Mouse (Mus musculus): ENCODE data around the gene Cfap36. TPM values are rescaled to one million over a fixed set of nuclear protein-coding genes. Genes with fewer than 3 reads are reported as not detected.

The Cfap36 gene
- 26.9 and 28.2 TPM in 2 replicates for polyA plus RNA-seq (2015; fragmentation: Nextera tagmentation; extraction: Ambion mirVana)

- TF ChIP-seq CTCF (IDR thresholded peaks at IDR 0.05; ENCODE audit: low read depth): no peak
- H3K27ac ChIP-seq (ENCODE audit: low read depth, low read length): no peak within 1 kb of the TSS
- H3K9me3 ChIP-seq (ENCODE audit: control insufficient read depth): no peaks in the 10 kb centered on the region
- peak; percentile 100 for ATAC-seq
- H3K36me3 ChIP-seq (ENCODE audit: control insufficient read depth, insufficient read depth): 0 out of 2 replicates have a peak, but pooled peaks cover 7% of the 10 kb centered on the region
- H3K4me1 ChIP-seq (replicated peaks; ENCODE audit: control insufficient read depth, insufficient read depth, low read length): no peaks in the 10 kb centered on the region; the same call in 1 of the 2 replicates
- H3K9ac ChIP-seq (ENCODE audit: low read depth, low read length): peak within 1 kb of the TSS; percentile 54
- peak within 1 kb of the TSS; percentile 82 for H3K4me3 ChIP-seq (ENCODE audit: low read depth, low read length)
- under 1% methylated on average over 53 of the region's 53 CpGs for WGBS
- H3K4me2 ChIP-seq (replicated peaks; ENCODE audit: low read depth): peak within 1 kb of the TSS; percentile 80
- H3K27me3 ChIP-seq (replicated peaks; ENCODE audit: control insufficient read depth, insufficient read depth, low read length): no peaks in the 10 kb centered on the region
These were observed at the start of gene Cfap36 for GRCm38 (mm10) chr11:29246883-29247650. Cfap36 (minus strand) TSS chr11:29247409.

DNA sequence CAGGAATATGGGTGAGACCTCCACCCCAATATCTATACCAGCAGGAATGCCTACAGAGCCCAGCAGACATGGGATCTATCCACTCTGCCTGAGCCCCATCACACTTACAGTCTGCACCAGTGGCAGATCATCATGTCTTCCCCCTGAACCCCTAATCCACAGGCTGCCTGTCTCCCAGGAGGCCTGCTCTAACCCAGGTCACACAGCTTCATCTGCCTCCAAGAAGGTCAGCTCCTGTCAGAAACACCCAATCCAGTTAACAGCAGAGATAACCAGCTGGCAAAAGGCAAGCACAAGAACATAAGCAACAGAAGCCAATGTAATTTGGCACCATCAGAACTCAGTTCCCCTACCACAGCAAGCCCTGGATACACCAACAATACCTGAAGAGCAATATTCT lies 40.1 kb upstream of the Cfap36 start:
- Histone ChIP-seq H3K27me3 (replicated peaks; ENCODE audit: control insufficient read depth, insufficient read depth, low read length) (no peaks in the 10 kb centered on the region), H3K9ac (ENCODE audit: low read depth, low read length) (no peak overlapping the region), H3K36me3 (ENCODE audit: control insufficient read depth, insufficient read depth) (no peaks in the 10 kb centered on the region), H3K9me3 (ENCODE audit: control insufficient read depth) (no peaks in the 10 kb centered on the region), H3K4me3 (ENCODE audit: low read depth, low read length) (no peak overlapping the region), H3K4me1 (replicated peaks; ENCODE audit: control insufficient read depth, insufficient read depth, low read length) (no peaks in the 10 kb centered on the region), H3K27ac (ENCODE audit: low read depth, low read length) (no peak overlapping the region), H3K4me2 (replicated peaks; ENCODE audit: low read depth) (no peak overlapping the region)
- no peak for ATAC-seq
- no peak for TF ChIP-seq CTCF (IDR thresholded peaks at IDR 0.05; ENCODE audit: low read depth)

GRCm38 (mm10) chr11:29286040-29286439 lies 38.8 kb upstream of the Cfap36 start:
- Histone ChIP-seq H3K9ac (ENCODE audit: low read depth, low read length) (no peak overlapping the region), H3K4me2 (replicated peaks; ENCODE audit: low read depth) (no peak overlapping the region), H3K4me1 (replicated peaks; ENCODE audit: control insufficient read depth, insufficient read depth, low read length) (no peaks in the 10 kb centered on the region), H3K36me3 (ENCODE audit: control insufficient read depth, insufficient read depth) (no peaks in the 10 kb centered on the region), H3K9me3 (ENCODE audit: control insufficient read depth) (no peaks in the 10 kb centered on the region), H3K27ac (ENCODE audit: low read depth, low read length) (no peak overlapping the region), H3K4me3 (ENCODE audit: low read depth, low read length) (no peak overlapping the region), H3K27me3 (replicated peaks; ENCODE audit: control insufficient read depth, insufficient read depth, low read length) (no peaks in the 10 kb centered on the region)
- ATAC-seq: no peak
- TF ChIP-seq CTCF (IDR thresholded peaks at IDR 0.05; ENCODE audit: low read depth): no peak

DNA sequence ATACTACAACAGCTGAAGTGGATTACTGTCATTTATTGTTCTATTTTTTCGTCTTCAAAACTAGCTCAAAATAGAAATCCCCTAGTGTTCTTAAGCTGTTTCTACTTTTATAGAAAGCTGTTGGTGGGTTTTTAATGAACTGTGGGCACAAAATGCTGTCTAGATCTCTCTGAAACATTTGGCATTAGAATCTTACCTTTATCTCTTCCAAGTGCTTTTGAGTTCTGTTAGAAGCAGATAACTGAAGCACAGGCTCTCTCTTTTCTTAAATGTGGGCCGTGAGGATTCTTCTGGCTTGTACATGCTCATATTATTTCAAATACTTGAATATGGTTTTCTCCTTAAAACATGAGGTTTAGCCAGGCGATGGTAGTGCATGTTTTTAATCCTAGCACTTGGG lies 27.5 kb upstream of the Cfap36 start:
- H3K4me1 ChIP-seq (replicated peaks; ENCODE audit: control insufficient read depth, insufficient read depth, low read length): no peaks in the 10 kb centered on the region
- no peak for TF ChIP-seq CTCF (IDR thresholded peaks at IDR 0.05; ENCODE audit: low read depth)
- no peak for ATAC-seq
- H3K9me3 ChIP-seq (ENCODE audit: control insufficient read depth): no peaks in the 10 kb centered on the region
- no peak overlapping the region for H3K27ac ChIP-seq (ENCODE audit: low read depth, low read length)
- H3K36me3 ChIP-seq (ENCODE audit: control insufficient read depth, insufficient read depth): no peaks in the 10 kb centered on the region
- no peak overlapping the region for H3K4me2 ChIP-seq (replicated peaks; ENCODE audit: low read depth)
- H3K27me3 ChIP-seq (replicated peaks; ENCODE audit: control insufficient read depth, insufficient read depth, low read length): no peaks in the 10 kb centered on the region
- WGBS: 84% methylated on average over 3 of the region's 3 CpGs
- no peak overlapping the region for H3K9ac ChIP-seq (ENCODE audit: low read depth, low read length)
- H3K4me3 ChIP-seq (ENCODE audit: low read depth, low read length): no peak overlapping the region

- no peak overlapping the region for H3K4me3 ChIP-seq (ENCODE audit: low read depth, low read length)
- WGBS: 26% methylated on average over 3 of the region's 3 CpGs
- no peaks in the 10 kb centered on the region for H3K27me3 ChIP-seq (replicated peaks; ENCODE audit: control insufficient read depth, insufficient read depth, low read length)
- TF ChIP-seq CTCF (IDR thresholded peaks at IDR 0.05; ENCODE audit: low read depth): peak; percentile 84
- no peaks in the 10 kb centered on the region for H3K36me3 ChIP-seq (ENCODE audit: control insufficient read depth, insufficient read depth)
- H3K4me2 ChIP-seq (replicated peaks; ENCODE audit: low read depth): no peak overlapping the region
- H3K27ac ChIP-seq (ENCODE audit: low read depth, low read length): no peak overlapping the region
- H3K4me1 ChIP-seq (replicated peaks; ENCODE audit: control insufficient read depth, insufficient read depth, low read length): no peaks in the 10 kb centered on the region
- no peak for ATAC-seq
- H3K9ac ChIP-seq (ENCODE audit: low read depth, low read length): no peak overlapping the region
- no peaks in the 10 kb centered on the region for H3K9me3 ChIP-seq (ENCODE audit: control insufficient read depth)
These were observed 20.6 kb upstream of the Cfap36 start for GRCm38 (mm10) chr11:29267824-29268223.

DNA sequence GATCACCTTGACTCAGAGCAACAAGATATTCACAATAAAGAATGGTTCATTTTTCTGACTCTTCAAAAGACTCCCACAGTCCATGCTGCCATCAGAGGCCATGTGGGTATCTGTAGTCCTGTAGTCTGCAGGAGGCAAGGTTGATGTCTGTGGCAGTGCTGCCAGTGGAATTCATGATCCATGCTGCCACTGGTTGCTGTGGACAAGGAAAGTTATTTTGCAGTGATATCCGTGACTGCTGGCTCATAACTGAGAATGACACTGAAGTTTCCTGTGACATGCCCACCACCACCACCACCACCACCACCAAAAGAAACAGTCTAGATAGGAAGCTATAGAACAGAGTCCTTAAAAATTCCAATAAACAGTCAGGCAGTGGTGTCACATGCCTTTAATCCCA lies 7.4 kb upstream of the Cfap36 start:
- Histone ChIP-seq H3K4me3 (ENCODE audit: low read depth, low read length) (no peak overlapping the region), H3K27me3 (replicated peaks; ENCODE audit: control insufficient read depth, insufficient read depth, low read length) (no peaks in the 10 kb centered on the region), H3K9me3 (ENCODE audit: control insufficient read depth) (no peaks in the 10 kb centered on the region), H3K27ac (ENCODE audit: low read depth, low read length) (no peak overlapping the region), H3K4me2 (replicated peaks; ENCODE audit: low read depth) (no peak overlapping the region), H3K36me3 (ENCODE audit: control insufficient read depth, insufficient read depth) (no peaks in the 10 kb centered on the region), H3K4me1 (replicated peaks; ENCODE audit: control insufficient read depth, insufficient read depth, low read length) (no peaks in the 10 kb centered on the region), H3K9ac (ENCODE audit: low read depth, low read length) (no peak overlapping the region)
- ATAC-seq: no peak
- no peak for TF ChIP-seq CTCF (IDR thresholded peaks at IDR 0.05; ENCODE audit: low read depth)
- 80% methylated on average over 1 of the region's 1 CpGs for WGBS
